Mouse (Mus musculus) embryonic facial prominence, embryonic 14.5 days (tissue): ENCODE results near the gene Fbxl15. TPM values are rescaled to one million over a fixed set of nuclear protein-coding genes. Genes with fewer than 3 reads are reported as not detected.
A peak's percentile ranks its signal among the peaks of the same experiment; 100 is the strongest.

Experiments
- ATAC-seq: fragments of 200-750 bp; cut with Nextera tagmentation; 2 replicates; pipeline ENCODE4 v1.8.0; 2017; ENCODE audit warnings: low read depth, moderate number of reproducible peaks, moderate TSS enrichment
- DNase-seq: peaks from one replicate; pipeline ENCODE4 v3.0.0-alpha.2; 2015; ENCODE audit warnings: low spot score
- H3K27ac ChIP-seq: fragments of 300-500 bp; sonication (generic); replicated peaks from 2 replicates; pipeline ENCODE4 v1.5.1; 2014; ENCODE audit warnings: low read depth, mild to moderate bottlenecking, low read length, moderate library complexity
- H3K27me3 ChIP-seq: fragments of 300-500 bp; sonication (generic); replicated peaks from 2 replicates; pipeline ENCODE4 v1.6.1; 2014; ENCODE audit warnings: low read length; ENCODE audit not compliant: control insufficient read depth, insufficient read depth
- H3K36me3 ChIP-seq: fragments of 300-500 bp; sonication (generic); 2 replicates; pipeline ENCODE4 v1.6.1; 2014; ENCODE audit warnings: low read length, mixed read lengths; ENCODE audit not compliant: control insufficient read depth, insufficient read depth
- H3K4me1 ChIP-seq: fragments of 300-500 bp; sonication (generic); 2 replicates; pipeline ENCODE4 v1.6.1; 2014; ENCODE audit warnings: antibody characterized with exemption, low read length; ENCODE audit not compliant: control insufficient read depth, insufficient read depth
- H3K4me2 ChIP-seq: fragments of 300-500 bp; sonication (generic); 2 replicates; pipeline ENCODE4 v1.6.1; 2014; ENCODE audit warnings: low read depth, mild to moderate bottlenecking, low read length, moderate library complexity, mixed read lengths
- H3K4me3 ChIP-seq: fragments of 300-500 bp; sonication (generic); 2 replicates; pipeline ENCODE4 v1.5.1; 2014; ENCODE audit warnings: low read depth, mild to moderate bottlenecking, low read length
- H3K9ac ChIP-seq: fragments of 300-500 bp; sonication (generic); 2 replicates; pipeline ENCODE4 v1.6.1; 2014; ENCODE audit warnings: low read depth, mild to moderate bottlenecking, low read length, moderate library complexity, mixed read lengths
- H3K9me3 ChIP-seq: fragments of 300-500 bp; sonication (generic); 2 replicates; pipeline ENCODE4 v1.6.1; 2016; ENCODE audit warnings: low read length; ENCODE audit not compliant: control insufficient read depth
- WGBS: fragments of 180-500 bp; shearing (Covaris S2); extraction: QIAGEN DNeasy Blood & Tissue Kit; methylation state at CpG from one replicate; pipeline ENCODE4 v1.1.7; 2014; 5-methylcytosine and 5-hydroxymethylcytosine counted together
- microRNA counts: library from miRNA; unstranded; fragments of <30 nt; microRNA quantifications from one replicate; lab custom pipeline; 2017
- microRNA-seq: library from miRNA; unstranded; fragments of <30 nt; microRNA quantifications from one replicate; pipeline ENCODE4, GENCODE M21; 2016; ENCODE audit warnings: borderline number of aligned reads
- polyA plus RNA-seq: library from polyadenylated mRNA; unstranded; fragments of >200 nt; fragmentation: Nextera tagmentation; extraction: Ambion mirVana; gene quantifications from 2 replicates; pipeline ENCODE4 v1.2.1, GENCODE M21; 2014

Fbxl15 gene
- polyA plus RNA-seq, 1 experiment from 2014 or later, result 13.8 TPM

- Histone ChIP-seq H3K9ac (no peak overlapping the region), H3K9me3 (no peaks in the 10 kb centered on the region), H3K4me3 (no peak overlapping the region), H3K4me1 (no peaks in the 10 kb centered on the region), H3K27ac (no peak overlapping the region), H3K4me2 (no peak overlapping the region), H3K27me3 (no peaks in the 10 kb centered on the region), H3K36me3 (peaks cover 48% of the 10 kb centered on the region)
- WGBS, result 51% methylated on average over 4 of the region's 4 CpGs
- DNase-seq (no peak), ATAC-seq (no peak)
Measured at GRCm38 (mm10) chr19:46375891-46376290, 47.9 kb downstream of the Fbxl15 start.

MicroRNAs within 50 kb of the gene (microRNA counts, 519-probe panel; counts per million panel counts)
- 2,338 counts per million, percentile 41 among the panel's probes with 10 or more counts for microRNA mmu-miR-146b (lab: Ali Mortazavi, UCI)

Small RNA genes within 50 kb of the gene (microRNA-seq; reads per million reads assigned to microRNA genes)
- gene Mir146b, result not detected

Other genes with a start within 250 kb of the Fbxl15 start
- 1.1 and 1.4 TPM in 2 replicates for gene Elovl3, start 196.3 kb upstream of the Fbxl15 start, polyA plus RNA-seq
- gene Pitx3, start 179.9 kb upstream of the Fbxl15 start, polyA plus RNA-seq, result 10.5 and 13.1 TPM in 2 replicates
- gene Gbf1, start 175.7 kb upstream of the Fbxl15 start, polyA plus RNA-seq, result 57.3 and 60.4 TPM in 2 replicates
- 10.7 and 11.6 TPM in 2 replicates for gene Nfkb2, start 23.9 kb upstream of the Fbxl15 start, polyA plus RNA-seq
- gene Psd, start 1.0 kb upstream of the Fbxl15 start, polyA plus RNA-seq, result 5.8 and 8.6 TPM in 2 replicates
- gene Cuedc2, start 10.5 kb downstream of the Fbxl15 start, polyA plus RNA-seq, result 174 and 184 TPM in 2 replicates
- 3.7 and 4.6 TPM in 2 replicates for gene Mfsd13a, start 12.9 kb downstream of the Fbxl15 start, polyA plus RNA-seq
- 1.8 and 3.6 TPM in 2 replicates for gene 2310034G01Rik, start 22.1 kb downstream of the Fbxl15 start, polyA plus RNA-seq
- 137 and 156 TPM in 2 replicates for gene Actr1a, start 67.6 kb downstream of the Fbxl15 start, polyA plus RNA-seq
- gene Sufu, start 68.7 kb downstream of the Fbxl15 start, polyA plus RNA-seq, result 34.3 and 39.8 TPM in 2 replicates
- 21.5 and 27.1 TPM in 2 replicates for gene Trim8, start 173.5 kb downstream of the Fbxl15 start, polyA plus RNA-seq
- gene Arl3, start 245.0 kb downstream of the Fbxl15 start, polyA plus RNA-seq, result 83.7 and 94.0 TPM in 2 replicates
- gene Sfxn2, start 245.2 kb downstream of the Fbxl15 start, polyA plus RNA-seq, result 16.7 and 19.7 TPM in 2 replicates